Comparison of ENCODE assay signal across 12 mouse cellular contexts in the genomic region with DNA sequence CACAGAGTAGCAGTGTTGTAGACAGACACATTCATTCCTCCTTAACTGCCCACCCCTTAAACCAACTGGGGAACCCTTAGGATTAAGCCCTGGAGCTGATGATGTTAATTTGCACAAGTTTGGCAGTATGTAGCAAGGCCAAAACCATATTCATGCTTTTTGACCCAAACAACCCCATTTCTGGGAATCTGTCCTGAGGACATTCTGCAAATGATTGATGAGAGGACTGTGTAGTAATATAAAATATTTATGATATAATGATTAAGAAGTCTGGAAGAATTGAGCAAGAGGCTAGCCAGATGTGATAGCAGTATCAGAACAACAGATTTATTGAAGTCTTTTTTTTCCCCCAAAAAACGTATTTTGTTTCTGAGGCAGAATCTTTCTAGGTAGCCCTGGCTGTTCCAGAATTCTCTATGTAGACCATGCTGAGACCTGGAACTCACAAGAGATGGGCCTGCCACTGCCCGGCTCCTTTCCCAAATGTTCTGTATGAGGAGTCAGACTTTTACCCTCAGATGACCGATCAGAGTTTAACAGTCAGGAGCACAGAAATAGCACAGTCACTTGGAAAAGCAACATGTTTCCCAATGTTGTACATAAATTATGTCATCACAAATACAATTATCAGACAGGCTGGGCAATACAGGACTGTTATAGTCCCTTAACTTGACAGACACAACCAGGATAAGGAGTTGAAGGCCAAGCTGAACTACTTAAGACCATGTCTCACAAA. TPM values are rescaled to one million over a fixed set of nuclear protein-coding genes. Genes with fewer than 3 reads are reported as not detected.
DNase-seq lines count a peak whose midpoint lies in the region; ATAC-seq and TF ChIP-seq lines count a peak whose summit lies in the region.
"Had no signal": no experiment of that assay in that cellular context is flagged by ENCODE, and none has a peak within 500 bp of the region (broad histone marks: within the 10 kb centered on the region; RNA-seq: fewer than 3 reads in every experiment).

No protein-coding gene starts in this region.

- DNase-seq in lung, embryonic 14.5 days = no peak
- DNase-seq in lung, postnatal 36 days = no peak
- DNase-seq in spleen, postnatal 10 days (ENCODE audit: low spot score in 2 of 2) = no peak
- DNase-seq in layer of hippocampus, postnatal 14 days (ENCODE audit: low spot score in 2 of 2) = no peak
- DNase-seq in thymus, postnatal 0 days (ENCODE audit: low spot score) = no peak
- DNase-seq: spleen, adult 18-20 months had no signal

- H3K4me3 ChIP-seq in lung, embryonic 14.5 days (ENCODE audit: low read depth, low read length) = peak overlapping the region; percentile 67; the same call in 1 of the 2 replicates
- no peak overlapping the region for H3K4me3 ChIP-seq in embryonic facial prominence, embryonic 12.5 days
- no peak overlapping the region for H3K4me3 ChIP-seq in intestine, embryonic 16.5 days (ENCODE audit: low read length)
- no peak overlapping the region for H3K4me3 ChIP-seq in limb, embryonic 15.5 days

- peak overlapping the region; percentile 98 for H3K4me2 ChIP-seq in lung, embryonic 14.5 days
- H3K4me2 ChIP-seq in embryonic facial prominence, embryonic 12.5 days (replicated peaks) = no peak overlapping the region
- H3K4me2 ChIP-seq in intestine, embryonic 16.5 days (ENCODE audit: low read depth, low read length) = no peak overlapping the region
- H3K4me2 ChIP-seq in limb, embryonic 15.5 days = no peak overlapping the region

- peak overlapping the region; percentile 82 for H3K27ac ChIP-seq in lung, embryonic 14.5 days (ENCODE audit: low read depth)
- H3K27ac ChIP-seq in embryonic facial prominence, embryonic 12.5 days = 0 out of 2 replicates have a peak overlapping the region, but pooled peaks have one; percentile 78
- peak overlapping the region; percentile 45; the same call in 1 of the 2 replicates for H3K27ac ChIP-seq in intestine, embryonic 16.5 days (ENCODE audit: low read length)
- 0 out of 2 replicates have a peak overlapping the region, but pooled peaks have one; percentile 84 for H3K27ac ChIP-seq in limb, embryonic 15.5 days
- H3K27ac ChIP-seq: liver, embryonic 14.5 days had no signal

- 0 out of 2 replicates have a peak, but pooled peaks cover under 1% of the 10 kb centered on the region for H3K36me3 ChIP-seq in lung, embryonic 14.5 days (ENCODE audit: insufficient read depth)
- H3K36me3 ChIP-seq in embryonic facial prominence, embryonic 12.5 days = no peaks in the 10 kb centered on the region
- no peaks in the 10 kb centered on the region for H3K36me3 ChIP-seq in intestine, embryonic 16.5 days (ENCODE audit: control insufficient read depth, insufficient read depth, low read length)
- no peaks in the 10 kb centered on the region for H3K36me3 ChIP-seq in limb, embryonic 15.5 days
- H3K36me3 ChIP-seq: heart, embryonic 15.5 days had no signal

- no peak for TF ChIP-seq CTCF in lung, embryonic 14.5 days (IDR thresholded peaks at IDR 0.05; ENCODE audit: low read depth)

- H3K4me1 ChIP-seq in lung, embryonic 14.5 days (ENCODE audit: insufficient read depth) = peaks cover 12% of the 10 kb centered on the region
- peaks cover 28% of the 10 kb centered on the region for H3K4me1 ChIP-seq in embryonic facial prominence, embryonic 12.5 days
- peaks cover 18% of the 10 kb centered on the region for H3K4me1 ChIP-seq in intestine, embryonic 16.5 days (ENCODE audit: control insufficient read depth, insufficient read depth, low read length)
- peaks cover 36% of the 10 kb centered on the region for H3K4me1 ChIP-seq in limb, embryonic 15.5 days

- H3K9ac ChIP-seq in lung, embryonic 14.5 days = no peak overlapping the region
- H3K9ac ChIP-seq in embryonic facial prominence, embryonic 12.5 days = no peak overlapping the region
- no peak overlapping the region for H3K9ac ChIP-seq in intestine, embryonic 16.5 days (ENCODE audit: low read depth, low read length)
- no peak overlapping the region for H3K9ac ChIP-seq in limb, embryonic 15.5 days
- H3K9ac ChIP-seq: liver, embryonic 14.5 days had no signal

- H3K27me3 ChIP-seq in lung, embryonic 14.5 days (ENCODE audit: insufficient read depth, low read length) = no peaks in the 10 kb centered on the region
- H3K27me3 ChIP-seq in embryonic facial prominence, embryonic 12.5 days = no peaks in the 10 kb centered on the region
- peaks cover 8% of the 10 kb centered on the region; the same call in 1 of the 2 replicates for H3K27me3 ChIP-seq in intestine, embryonic 16.5 days (replicated peaks; ENCODE audit: control insufficient read depth, insufficient read depth, low read length)
- H3K27me3 ChIP-seq in limb, embryonic 15.5 days = no peaks in the 10 kb centered on the region

- H3K9me3 ChIP-seq in lung, embryonic 14.5 days (ENCODE audit: low read depth, low read length) = no peaks in the 10 kb centered on the region
- H3K9me3 ChIP-seq in embryonic facial prominence, embryonic 12.5 days = no peaks in the 10 kb centered on the region
- no peaks in the 10 kb centered on the region for H3K9me3 ChIP-seq in intestine, embryonic 16.5 days (ENCODE audit: control insufficient read depth, low read length)
- H3K9me3 ChIP-seq in limb, embryonic 15.5 days = no peaks in the 10 kb centered on the region
- H3K9me3 ChIP-seq: heart, embryonic 15.5 days had no signal

- ATAC-seq in lung, embryonic 14.5 days (ENCODE audit: insufficient read depth) = no peak
- ATAC-seq in embryonic facial prominence, embryonic 12.5 days (ENCODE audit: insufficient number of reproducible peaks, insufficient read depth, low FRiP score, low TSS enrichment) = no peak
- no peak for ATAC-seq in intestine, embryonic 16.5 days
- no peak for ATAC-seq in limb, embryonic 15.5 days (ENCODE audit: insufficient number of reproducible peaks, low FRiP score, low TSS enrichment, low read depth)

- WGBS in lung, embryonic 14.5 days = 51% methylated on average over 3 of the region's 3 CpGs
- WGBS in embryonic facial prominence, embryonic 12.5 days = 91% methylated on average over 3 of the region's 3 CpGs
- 70% methylated on average over 3 of the region's 3 CpGs for WGBS in intestine, embryonic 16.5 days
- WGBS in limb, embryonic 15.5 days = 62% methylated on average over 3 of the region's 3 CpGs

RNA-seq across cellular contexts. Expression of a gene that starts 1.1 kb away (rescaled TPM):
- 12.2 and 14.1 TPM in 2 replicates for polyA plus RNA-seq in lung, embryonic 14.5 days (2014; fragmentation: Nextera tagmentation; extraction: Ambion mirVana)
- polyA plus RNA-seq in embryonic facial prominence, embryonic 12.5 days (2016; fragmentation: Nextera tagmentation; extraction: Ambion mirVana) = 10.4 and 12.1 TPM in 2 replicates
- polyA plus RNA-seq in intestine, embryonic 16.5 days (2015; fragmentation: Nextera tagmentation; extraction: Ambion mirVana) = 6.2 and 6.4 TPM in 2 replicates
- 13.7 and 15.8 TPM in 2 replicates for polyA plus RNA-seq in limb, embryonic 15.5 days (2015; fragmentation: Nextera tagmentation; extraction: Ambion mirVana)
- 1 to 10 TPM; 1.9 to 3.6 TPM for total RNA-seq in layer of hippocampus, postnatal 14 days (2021)
- 0.39 and 0.44 TPM in 2 replicates for polyA plus RNA-seq in thymus, postnatal 0 days (2015; fragmentation: Nextera tagmentation; extraction: Ambion mirVana)

RNA-seq across cellular contexts. Expression of a gene that starts 30.7 kb away (rescaled TPM):
- 6.7 and 7.6 TPM in 2 replicates for polyA plus RNA-seq in lung, embryonic 14.5 days (2014; fragmentation: Nextera tagmentation; extraction: Ambion mirVana)
- polyA plus RNA-seq in embryonic facial prominence, embryonic 12.5 days (2016; fragmentation: Nextera tagmentation; extraction: Ambion mirVana) = 4.4 and 4.9 TPM in 2 replicates
- 3.9 and 4.8 TPM in 2 replicates for polyA plus RNA-seq in intestine, embryonic 16.5 days (2015; fragmentation: Nextera tagmentation; extraction: Ambion mirVana)
- 10.0 and 10.3 TPM in 2 replicates for polyA plus RNA-seq in limb, embryonic 15.5 days (2015; fragmentation: Nextera tagmentation; extraction: Ambion mirVana)
- 1 to 10 TPM; 9.4 to 9.9 TPM for total RNA-seq in layer of hippocampus, postnatal 14 days (2021)
- 15.7 and 19.2 TPM in 2 replicates for polyA plus RNA-seq in thymus, postnatal 0 days (2015; fragmentation: Nextera tagmentation; extraction: Ambion mirVana)

RNA-seq across cellular contexts. Expression of a gene that starts 31.8 kb away (rescaled TPM):
- not detected in 2 replicates for polyA plus RNA-seq in lung, embryonic 14.5 days (2014; fragmentation: Nextera tagmentation; extraction: Ambion mirVana)
- polyA plus RNA-seq in embryonic facial prominence, embryonic 12.5 days (2016; fragmentation: Nextera tagmentation; extraction: Ambion mirVana) = not detected in 2 replicates
- polyA plus RNA-seq in intestine, embryonic 16.5 days (2015; fragmentation: Nextera tagmentation; extraction: Ambion mirVana) = not detected in 2 replicates
- polyA plus RNA-seq in limb, embryonic 15.5 days (2015; fragmentation: Nextera tagmentation; extraction: Ambion mirVana) = not detected in 2 replicates
- total RNA-seq in layer of hippocampus, postnatal 14 days (2021) = 1 to 10 TPM in 1 of 2 experiments, under 1 TPM in 1; 0.95 to 2.3 TPM
- polyA plus RNA-seq in thymus, postnatal 0 days (2015; fragmentation: Nextera tagmentation; extraction: Ambion mirVana) = 1.0 and 1.8 TPM in 2 replicates
- total RNA-seq: adrenal gland, postnatal 14 days had no signal
- polyA plus RNA-seq: heart, embryonic 15.5 days; liver, embryonic 14.5 days had no signal

RNA-seq across cellular contexts. Expression of a gene that starts 39.0 kb away (rescaled TPM):
- polyA plus RNA-seq in lung, embryonic 14.5 days (2014; fragmentation: Nextera tagmentation; extraction: Ambion mirVana) = 4.2 and 5.1 TPM in 2 replicates
- polyA plus RNA-seq in embryonic facial prominence, embryonic 12.5 days (2016; fragmentation: Nextera tagmentation; extraction: Ambion mirVana) = 5.0 and 5.5 TPM in 2 replicates
- polyA plus RNA-seq in intestine, embryonic 16.5 days (2015; fragmentation: Nextera tagmentation; extraction: Ambion mirVana) = 2.5 and 4.1 TPM in 2 replicates
- polyA plus RNA-seq in limb, embryonic 15.5 days (2015; fragmentation: Nextera tagmentation; extraction: Ambion mirVana) = 5.7 and 6.8 TPM in 2 replicates
- total RNA-seq in layer of hippocampus, postnatal 14 days (2021) = 10 to 100 TPM; 11.6 to 13.8 TPM
- polyA plus RNA-seq in thymus, postnatal 0 days (2015; fragmentation: Nextera tagmentation; extraction: Ambion mirVana) = 3.4 and 4.1 TPM in 2 replicates
